8 mouse cellular contexts compared by ENCODE assay signal in the genomic region with DNA sequence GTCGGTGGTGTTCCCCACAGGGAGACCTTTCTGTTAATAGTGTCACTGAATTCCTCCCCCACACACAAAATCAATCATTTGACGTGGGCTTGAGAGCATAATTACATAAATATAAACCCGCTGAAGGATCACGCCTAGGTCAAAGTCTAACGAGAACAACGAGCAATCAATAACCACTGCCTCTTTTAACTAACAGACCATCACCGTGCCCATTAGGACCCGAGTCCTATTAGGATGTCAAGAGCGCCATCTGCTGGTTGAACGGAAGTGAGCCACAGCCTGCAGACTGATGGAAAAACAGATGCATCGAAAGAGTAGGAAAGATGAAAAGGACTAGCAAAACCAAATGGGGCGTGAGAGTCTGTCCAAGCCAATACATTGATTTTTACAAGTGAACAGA. TPM values are rescaled to one million over a fixed set of nuclear protein-coding genes. Genes with fewer than 3 reads are reported as not detected.
DNase-seq lines count a peak whose midpoint lies in the region; ATAC-seq lines count a peak whose summit lies in the region.

No protein-coding gene starts in this region.

- ATAC-seq in granulocyte monocyte progenitor cell, adult 5-6 weeks (replicated peaks; ENCODE audit: poor library complexity, severe bottlenecking) = peak; percentile 32; the same call in 1 of the 2 replicates
- ATAC-seq in liver, embryonic 13.5 days (ENCODE audit: low read depth) = no peak
- ATAC-seq in neural tube, embryonic 12.5 days (ENCODE audit: low FRiP score, low read depth) = peak; percentile 34; the same call in 1 of the 2 replicates

- H3K4me2 ChIP-seq in liver, embryonic 13.5 days = peak overlapping the region; percentile 75; the same call in 1 of the 2 replicates
- no peak overlapping the region; the same call in 1 of the 2 replicates for H3K4me2 ChIP-seq in neural tube, embryonic 12.5 days (replicated peaks)

- peaks cover 35% of the 10 kb centered on the region for H3K4me1 ChIP-seq in liver, embryonic 13.5 days (replicated peaks)
- peaks cover 14% of the 10 kb centered on the region; the same call in 1 of the 2 replicates for H3K4me1 ChIP-seq in neural tube, embryonic 12.5 days

- H3K36me3 ChIP-seq in liver, embryonic 13.5 days = peaks cover 3% of the 10 kb centered on the region
- peaks cover 3% of the 10 kb centered on the region for H3K36me3 ChIP-seq in neural tube, embryonic 12.5 days

- WGBS in liver, embryonic 13.5 days (ENCODE audit: insufficient replicate concordance) = 22% methylated on average over 12 of the region's 12 CpGs
- WGBS in neural tube, embryonic 12.5 days = 15% methylated on average over 12 of the region's 12 CpGs

- no peaks in the 10 kb centered on the region for H3K9me3 ChIP-seq in liver, embryonic 13.5 days (replicated peaks)
- no peaks in the 10 kb centered on the region for H3K9me3 ChIP-seq in neural tube, embryonic 12.5 days

- H3K9ac ChIP-seq in liver, embryonic 13.5 days = no peak overlapping the region
- no peak overlapping the region for H3K9ac ChIP-seq in neural tube, embryonic 12.5 days

- no peaks in the 10 kb centered on the region for H3K27me3 ChIP-seq in liver, embryonic 13.5 days
- H3K27me3 ChIP-seq in neural tube, embryonic 12.5 days (replicated peaks) = no peaks in the 10 kb centered on the region

- H3K27ac ChIP-seq in liver, embryonic 13.5 days = no peak overlapping the region
- no peak overlapping the region for H3K27ac ChIP-seq in neural tube, embryonic 12.5 days

- no peak overlapping the region for H3K4me3 ChIP-seq in liver, embryonic 13.5 days (replicated peaks)
- H3K4me3 ChIP-seq in neural tube, embryonic 12.5 days = no peak overlapping the region

- DNase-seq in 416B (ENCODE audit: low read depth) (peak; percentile 73), adipocyte (ENCODE audit: low spot score) (peak; percentile 69)
- peak; percentile 92 for DNase-seq in embryo, embryonic 10.5 days (ENCODE audit: low spot score)
- DNase-seq in kidney, postnatal 25 days = peak; percentile 80 to 92
- DNase-seq in liver, embryonic 13.5 days = peak; percentile 60
- peak; percentile 39 for DNase-seq in telencephalon, adult 2 months (ENCODE audit: low read depth, low spot score)

RNA-seq across cellular contexts. Expression of a gene that starts 19.6 kb away (rescaled TPM):
- 261 and 276 TPM in 2 replicates for total RNA-seq in granulocyte monocyte progenitor cell, adult 5-6 weeks (2014; fragmentation: Nextera tagmentation)
- 302 and 356 TPM in 2 replicates for total RNA-seq in granulocyte monocyte progenitor cell, adult 5-6 weeks (2017)
- polyA plus RNA-seq in liver, embryonic 13.5 days (2015; fragmentation: Nextera tagmentation; extraction: Ambion mirVana) = 226 and 234 TPM in 2 replicates
- 253 and 265 TPM in 2 replicates for polyA plus RNA-seq in neural tube, embryonic 12.5 days (2016; fragmentation: Nextera tagmentation; extraction: Ambion mirVana)

RNA-seq across cellular contexts. Expression of a gene that starts 40.6 kb away (rescaled TPM):
- 2,558 and 2,686 TPM in 2 replicates for total RNA-seq in granulocyte monocyte progenitor cell, adult 5-6 weeks (2014; fragmentation: Nextera tagmentation)
- 2,815 and 3,056 TPM in 2 replicates for total RNA-seq in granulocyte monocyte progenitor cell, adult 5-6 weeks (2017)
- 670 and 773 TPM in 2 replicates for polyA plus RNA-seq in liver, embryonic 13.5 days (2015; fragmentation: Nextera tagmentation; extraction: Ambion mirVana)
- polyA plus RNA-seq in neural tube, embryonic 12.5 days (2016; fragmentation: Nextera tagmentation; extraction: Ambion mirVana) = 583 and 604 TPM in 2 replicates

Comparison
In these comparisons a context has a peak if more than half of its experiments do, and no peak if none do; other contexts are left out.
1. DNase-seq: peak in every context shown above with its lines; median percentile 92 in embryo, embryonic 10.5 days; 86 in kidney, postnatal 25 days; 73 in 416B; 69 in adipocyte; 60 in liver, embryonic 13.5 days; 39 in telencephalon, adult 2 months.